Mouse (Mus musculus) lung, postnatal 4 days (tissue): Measurements from ENCODE around the gene Sorcs2.

ENCODE experiments used
- DNase-seq, 2 experiments: peaks; one replicate each; pipeline ENCODE4 v3.0.0; 2021

The Sorcs2 gene

DNA sequence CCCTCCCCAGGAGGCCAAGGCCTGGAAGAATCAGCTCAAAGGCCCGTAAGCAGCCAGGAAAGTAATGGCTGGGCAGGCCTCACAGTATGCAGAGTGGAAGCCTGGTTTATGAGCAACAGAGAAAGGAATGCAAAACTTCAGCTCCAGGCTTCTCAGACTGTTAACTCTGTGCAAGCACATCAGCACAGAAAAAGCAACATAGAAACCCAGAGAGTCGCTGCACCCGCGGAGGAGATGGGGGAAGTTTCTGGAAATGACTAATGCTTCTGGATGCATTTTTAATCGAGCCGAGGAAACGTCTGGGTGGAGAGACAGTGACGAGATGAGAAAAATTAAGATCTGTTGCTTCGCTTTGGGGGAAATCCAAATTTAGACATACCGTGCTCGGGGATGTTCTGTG lies 171.6 kb downstream of the Sorcs2 start:
- DNase-seq: peak in 1 of 2 experiments; percentile 30

GRCm38 (mm10) chr5:36225855-36226254 lies 172.1 kb downstream of the Sorcs2 start:
- DNase-seq: no peak

- peak; percentile 47 to 68 for DNase-seq
Measured at GRCm38 (mm10) chr5:36223787-36224186, 174.2 kb downstream of the Sorcs2 start.

DNA sequence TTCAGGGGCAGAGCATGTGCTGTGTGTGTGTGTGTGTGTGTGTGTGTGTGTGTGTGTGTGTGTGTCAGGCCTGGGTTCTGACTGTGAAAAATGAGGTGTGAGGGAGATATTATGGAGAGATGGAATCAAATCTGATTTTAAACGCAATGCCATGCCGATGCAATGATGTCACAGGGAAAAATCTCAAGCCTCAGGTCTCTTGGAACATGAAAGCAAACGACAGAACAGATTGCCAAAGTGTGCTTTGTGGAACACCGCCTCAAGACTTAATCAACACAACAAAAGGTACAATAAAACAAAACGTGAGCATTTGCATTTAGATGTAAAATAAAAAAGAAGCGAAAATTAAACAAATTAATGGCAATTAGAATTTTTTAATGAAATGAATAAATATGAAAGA lies 177.3 kb downstream of the Sorcs2 start:
- no peak for DNase-seq

- no peak for DNase-seq
Measured at GRCm38 (mm10) chr5:36220105-36220504, 177.8 kb downstream of the Sorcs2 start.

DNA sequence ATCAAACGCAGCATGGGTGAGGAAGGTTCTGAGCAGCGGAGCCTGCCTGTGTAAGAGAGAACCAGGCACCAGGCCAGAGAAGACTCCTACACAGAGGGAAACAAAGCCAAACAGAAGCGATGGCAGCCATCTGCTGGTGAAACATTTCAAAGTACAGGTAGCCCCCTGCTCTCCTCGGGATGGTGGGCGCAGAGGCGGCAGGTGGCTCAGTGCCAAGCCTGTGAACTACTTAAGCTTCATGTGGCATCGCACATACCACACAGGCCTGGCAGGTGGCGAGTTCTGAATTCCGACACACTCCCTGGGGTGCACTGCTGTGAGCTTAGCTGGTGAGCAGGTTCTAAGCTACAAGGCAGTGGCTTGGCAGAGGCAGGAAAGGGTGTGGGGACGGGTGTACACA lies 184.6 kb downstream of the Sorcs2 start:
- no peak for DNase-seq

DNA sequence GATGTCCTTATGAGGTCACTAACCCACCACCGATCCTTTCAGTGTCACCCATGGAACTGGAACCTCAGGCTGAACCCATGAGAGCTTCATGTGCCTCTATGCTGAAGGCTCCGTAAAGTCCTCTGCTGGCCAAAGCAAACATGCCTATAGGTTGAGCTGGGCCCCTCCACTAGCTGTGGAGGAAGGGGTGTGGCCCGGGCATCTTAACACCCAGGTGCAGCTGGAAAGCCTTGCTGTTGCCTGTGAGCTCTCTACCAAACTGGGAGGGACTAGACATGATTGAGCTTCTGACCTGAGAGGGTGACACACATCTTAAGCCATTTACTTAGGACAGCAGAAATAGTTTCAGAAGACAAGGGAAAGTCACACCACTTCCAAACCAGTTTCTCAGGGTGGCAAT lies 189.1 kb downstream of the Sorcs2 start:
- DNase-seq: no peak

DNA sequence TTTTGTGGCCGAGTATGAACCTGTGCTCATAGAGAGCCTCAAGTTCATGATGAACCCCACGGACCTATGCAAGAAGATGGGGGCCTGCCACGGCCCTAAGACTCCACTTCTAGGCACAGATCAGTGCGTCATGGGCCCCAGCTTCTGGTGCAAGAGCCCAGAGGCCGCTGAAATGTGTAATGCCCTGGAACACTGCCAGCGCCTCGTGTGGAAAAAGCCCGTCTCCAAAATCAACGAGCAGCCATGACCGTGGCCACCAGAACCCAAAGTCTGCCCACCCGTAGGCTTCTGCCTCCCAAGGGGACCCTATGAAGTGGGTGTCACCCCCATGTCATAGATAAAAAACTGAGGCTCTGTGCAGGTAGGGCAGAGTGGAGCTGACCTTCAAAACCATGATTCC lies 192.5 kb downstream of the Sorcs2 start:
- DNase-seq: peak in 1 of 2 experiments; percentile 20

GRCm38 (mm10) chr5:36203916-36204315 lies 194.0 kb downstream of the Sorcs2 start, which contains the start of gene Psapl1:
Gene Psapl1, plus strand, starts transcription at chr5:36204021.
- no peak for DNase-seq

DNA sequence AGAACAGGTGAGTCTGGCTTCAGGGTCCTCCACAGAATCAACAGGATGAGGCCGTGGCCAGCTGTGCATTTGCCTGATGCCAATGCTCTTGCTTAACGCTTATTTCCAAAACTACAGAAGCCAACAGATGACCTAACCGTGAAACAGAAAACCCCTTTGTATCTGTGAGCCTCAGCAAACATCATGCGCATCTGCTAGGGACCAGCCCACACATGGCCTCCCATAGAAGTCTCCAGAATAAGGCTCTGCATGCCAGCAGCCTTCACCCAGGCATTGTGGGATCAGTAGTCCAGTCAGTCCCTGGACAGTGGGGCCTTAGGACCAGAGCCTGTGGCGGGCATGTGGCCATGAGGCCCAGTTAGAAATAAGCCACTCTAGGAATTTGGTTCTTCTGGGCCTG lies 194.5 kb downstream of the Sorcs2 start:
- no peak for DNase-seq

DNA sequence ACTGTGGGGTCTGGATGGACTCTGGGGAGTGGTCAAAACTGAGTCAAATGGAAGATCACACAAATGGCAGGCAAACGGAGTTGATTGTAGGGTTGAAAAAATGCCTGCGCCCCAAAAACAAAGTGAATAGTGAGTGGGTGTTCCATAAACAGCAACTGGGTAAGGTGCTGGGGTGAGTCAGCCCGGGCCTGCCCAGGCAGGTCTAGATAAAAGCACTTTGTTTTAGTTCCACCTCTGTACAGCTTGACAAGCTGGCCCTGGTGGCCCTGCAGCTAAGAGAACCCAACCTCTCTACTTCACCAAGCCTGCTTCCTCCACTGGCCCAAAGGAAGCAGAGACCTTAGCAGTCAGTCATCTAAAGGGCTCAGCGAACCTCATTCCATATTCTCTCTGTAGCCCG lies 195.2 kb downstream of the Sorcs2 start:
- DNase-seq: no peak

DNA sequence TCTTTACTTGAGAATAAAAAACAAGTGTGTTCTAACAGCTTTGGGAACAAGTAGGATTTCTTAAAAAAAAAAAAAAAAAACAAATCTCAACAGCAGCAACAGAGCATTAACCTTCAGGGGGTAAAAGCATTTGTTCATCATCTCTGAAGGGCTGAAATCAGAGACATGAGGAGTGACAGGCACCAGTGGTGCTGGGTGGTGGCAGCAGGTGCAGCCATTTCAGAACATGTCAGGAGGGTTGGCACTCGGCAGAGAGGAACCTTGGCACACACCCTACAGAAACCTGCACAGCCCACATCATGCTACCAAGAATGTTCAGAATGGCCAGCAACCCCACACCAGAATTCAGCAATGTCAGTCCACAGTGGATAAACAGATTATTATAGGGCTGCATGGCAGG lies 198.4 kb downstream of the Sorcs2 start:
- DNase-seq: no peak

DNA sequence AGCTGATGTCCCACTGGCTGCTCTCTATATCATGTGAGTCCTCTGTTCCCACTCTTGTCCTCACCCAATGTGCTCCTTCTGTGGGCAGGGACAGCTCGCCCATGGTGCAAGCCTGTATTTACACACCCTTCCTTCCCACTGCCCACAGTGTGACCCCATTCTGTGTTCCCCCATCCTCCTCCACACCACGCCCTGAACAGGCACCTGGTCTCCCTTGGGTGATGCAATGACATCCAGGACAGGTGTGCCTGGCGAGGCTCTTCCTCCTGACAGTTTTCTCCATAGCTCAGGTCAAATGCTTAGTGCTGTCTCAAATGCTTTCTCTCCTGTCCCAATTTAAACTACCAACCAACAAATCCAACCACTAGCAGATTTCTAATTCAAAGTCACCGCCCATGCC lies 202.5 kb downstream of the Sorcs2 start:
- DNase-seq: no peak

GRCm38 (mm10) chr5:36194631-36195030 lies 203.3 kb downstream of the Sorcs2 start:
- DNase-seq: no peak

- no peak for DNase-seq
Measured at GRCm38 (mm10) chr5:36192677-36193076, 205.3 kb downstream of the Sorcs2 start.

DNA sequence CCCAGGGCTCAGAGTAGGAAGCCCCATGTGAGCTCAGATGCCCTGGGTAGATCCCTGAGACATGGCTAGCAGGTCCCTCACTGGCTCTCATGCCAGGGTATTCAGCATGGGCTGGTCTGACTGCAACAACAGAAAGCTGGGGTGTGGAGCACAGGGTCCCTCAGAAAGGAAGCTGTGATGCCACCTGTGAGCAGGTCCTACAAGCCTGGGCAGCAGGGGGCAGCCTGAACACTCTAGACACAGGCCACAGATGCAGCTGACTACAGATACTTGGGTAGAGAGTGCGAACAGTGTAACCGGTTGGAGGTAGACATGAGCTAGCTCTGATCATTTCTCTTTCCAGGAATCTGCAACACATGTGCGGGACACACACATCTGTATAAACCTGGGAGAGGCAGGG lies 206.1 kb downstream of the Sorcs2 start:
- peak in 1 of 2 experiments; percentile 18 for DNase-seq

DNA sequence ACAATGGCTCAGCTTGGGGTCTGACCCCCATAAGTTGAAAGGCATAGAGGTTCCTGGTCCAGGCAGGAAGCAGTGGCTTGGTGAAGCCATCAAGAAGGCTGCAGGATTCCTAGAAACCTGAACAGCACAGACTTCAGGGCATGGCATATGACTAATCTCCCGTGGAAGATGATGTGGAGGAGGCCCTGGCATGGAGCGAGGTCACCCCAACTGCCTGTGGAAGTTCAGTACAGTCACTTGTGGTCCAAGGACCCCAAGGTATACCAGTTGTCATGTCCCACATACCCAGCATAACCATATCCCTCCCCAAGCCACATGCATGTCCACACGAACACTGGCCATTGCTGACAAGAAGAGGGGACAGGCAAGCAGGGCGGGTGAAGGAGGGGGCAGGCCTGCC lies 206.7 kb downstream of the Sorcs2 start:
- no peak for DNase-seq

DNA sequence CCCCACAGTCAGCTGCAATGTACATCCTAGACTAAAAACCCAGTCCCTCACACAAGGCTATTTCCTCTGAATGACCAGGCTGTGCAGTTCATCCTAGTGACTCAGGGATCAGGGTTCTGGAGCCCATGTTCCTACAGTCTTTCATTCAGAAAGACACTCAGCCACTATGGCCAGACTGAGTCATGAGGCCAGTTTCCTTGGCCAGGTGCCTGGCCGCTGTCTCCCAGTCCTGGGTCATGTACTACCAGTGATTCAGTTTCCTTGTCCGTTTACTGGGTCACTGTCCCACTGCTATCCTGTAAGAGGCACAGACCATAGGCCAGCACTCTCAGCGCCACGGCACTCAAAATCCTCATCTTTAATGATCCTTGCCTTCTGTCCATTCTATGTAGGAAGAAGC lies 209.6 kb downstream of the Sorcs2 start:
- no peak for DNase-seq

DNA sequence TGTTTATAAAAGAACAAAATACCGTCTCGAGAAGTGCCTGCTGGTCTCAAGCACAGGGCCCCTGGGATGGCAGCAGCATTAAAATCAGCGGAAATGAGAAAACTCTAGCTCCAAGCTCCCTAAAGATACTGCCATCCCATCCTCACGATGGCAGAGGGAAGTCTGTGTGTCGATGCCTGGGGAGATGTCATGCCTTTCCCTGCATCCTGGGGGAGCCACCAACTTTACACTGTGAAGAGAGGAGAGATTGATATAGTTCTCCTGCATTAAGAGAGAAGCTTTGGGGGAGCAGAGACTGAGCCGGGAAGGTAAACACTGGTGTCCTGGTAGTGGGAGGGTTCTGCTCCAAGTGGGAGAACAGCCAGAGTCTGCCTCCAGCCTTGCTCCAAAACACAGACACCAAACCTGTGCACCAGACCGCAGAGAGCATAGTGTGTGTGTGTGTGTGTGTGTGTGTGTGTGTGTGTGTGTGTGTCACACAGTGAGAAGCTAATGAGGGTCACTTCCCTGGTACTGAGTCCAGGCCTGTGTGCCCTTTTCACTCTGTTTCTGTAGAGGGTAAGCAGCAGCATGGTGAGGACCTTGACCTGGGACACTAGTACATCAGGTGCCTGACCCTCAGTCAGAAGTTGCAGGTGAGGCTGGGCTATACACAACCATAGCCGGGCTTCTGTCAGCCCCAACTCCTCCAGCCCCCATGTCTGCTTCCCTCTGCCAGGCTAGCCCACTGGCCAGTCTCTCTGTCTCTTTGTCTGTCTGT lies 211.5 kb downstream of the Sorcs2 start:
- DNase-seq: no peak

GRCm38 (mm10) chr5:36182326-36182725 lies 215.6 kb downstream of the Sorcs2 start:
- no peak for DNase-seq

DNA sequence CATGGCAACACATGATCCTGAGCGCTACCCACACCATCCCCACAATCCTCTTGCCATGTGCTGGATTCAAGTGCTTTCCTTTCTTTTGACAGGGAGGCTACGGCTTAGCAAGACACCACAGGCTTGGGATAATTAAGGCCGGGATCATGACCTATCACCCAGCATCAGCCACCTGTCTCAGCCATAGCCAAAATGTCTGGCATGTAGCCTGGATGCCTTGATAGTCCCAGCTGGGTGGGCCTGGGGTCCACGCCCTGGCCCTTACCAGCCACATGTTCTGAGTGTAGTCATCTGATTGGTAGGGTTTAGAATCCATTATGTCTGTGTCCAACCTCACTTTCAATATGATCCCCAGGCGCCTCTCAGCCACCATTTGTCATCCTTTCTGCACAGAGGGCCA lies 218.2 kb downstream of the Sorcs2 start:
- no peak for DNase-seq

DNA sequence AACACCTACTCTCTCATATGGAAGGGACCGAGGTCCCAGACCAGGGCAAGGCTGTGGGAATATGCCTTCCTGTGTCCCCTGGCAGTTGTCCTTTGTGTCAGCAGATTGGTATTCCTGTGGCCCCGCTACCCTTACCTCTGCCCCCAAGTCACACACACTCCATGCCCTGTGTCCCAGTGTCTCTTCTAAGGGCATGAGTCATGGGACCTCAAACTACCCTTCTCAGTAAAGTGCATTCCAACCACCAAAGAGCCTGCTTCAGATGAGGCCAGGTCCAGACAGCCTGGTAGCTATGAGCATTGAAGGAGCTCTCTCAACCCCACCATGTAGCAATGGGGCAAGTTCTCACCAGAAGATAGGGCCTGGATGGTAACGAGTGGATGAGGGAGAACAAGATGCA lies 219.2 kb downstream of the Sorcs2 start:
- DNase-seq: no peak

- DNase-seq: no peak
Measured at GRCm38 (mm10) chr5:36178215-36178614, 219.7 kb downstream of the Sorcs2 start.

GRCm38 (mm10) chr5:36176873-36177272 lies 221.1 kb downstream of the Sorcs2 start:
- DNase-seq: no peak

GRCm38 (mm10) chr5:36176409-36176808 lies 221.5 kb downstream of the Sorcs2 start:
- DNase-seq: no peak
